In genomic region chr9:79965600-79966392, GRCm38 (mm10) we compare ENCODE assay signal across 11 mouse cellular contexts. TPM values are rescaled to one million over a fixed set of nuclear protein-coding genes. Genes with fewer than 3 reads are reported as not detected.
A peak's percentile ranks its signal among the peaks of the same experiment; 100 is the strongest.
DNase-seq lines count a peak whose midpoint lies in the region; ATAC-seq lines count a peak whose summit lies in the region.
"Had no signal": no experiment of that assay in that cellular context is flagged by ENCODE, and none has a peak within 500 bp of the region (broad histone marks: within the 10 kb centered on the region; RNA-seq: fewer than 3 reads in every experiment).

No protein-coding gene starts in this region.

- peak; percentile 10 to 29 for DNase-seq in kidney, adult 8-10 months
- DNase-seq in heart, postnatal 36 days, result peak; percentile 56 to 70
- DNase-seq in lung, postnatal 36 days, result peak; percentile 54
- no peak for DNase-seq in thymus, postnatal 0 days (ENCODE audit: low spot score)
- no peak for DNase-seq in adipocyte (ENCODE audit: low spot score)
- DNase-seq in layer of hippocampus, postnatal 10 days (ENCODE audit: low spot score in 2 of 2), result no peak
- DNase-seq: thymus, adult 2 months had no signal

- no peaks in the 10 kb centered on the region for H3K36me3 ChIP-seq in kidney, embryonic 16.5 days (ENCODE audit: insufficient read depth, low read length)
- H3K36me3 ChIP-seq in embryonic facial prominence, embryonic 15.5 days, result no peaks in the 10 kb centered on the region

- H3K27me3 ChIP-seq in kidney, embryonic 16.5 days (ENCODE audit: insufficient read depth, low read length), result no peaks in the 10 kb centered on the region
- no peaks in the 10 kb centered on the region for H3K27me3 ChIP-seq in embryonic facial prominence, embryonic 15.5 days
- H3K27me3 ChIP-seq: CH12.LX had no signal

- WGBS in kidney, embryonic 16.5 days, result 71% methylated on average over 14 of the region's 14 CpGs
- 53% methylated on average over 14 of the region's 14 CpGs for WGBS in embryonic facial prominence, embryonic 15.5 days

- ATAC-seq in kidney, embryonic 16.5 days (ENCODE audit: low FRiP score, low TSS enrichment), result no peak
- ATAC-seq in embryonic facial prominence, embryonic 15.5 days (ENCODE audit: insufficient number of reproducible peaks, low FRiP score, low TSS enrichment, low read depth), result no peak

- no peaks in the 10 kb centered on the region for H3K9me3 ChIP-seq in kidney, embryonic 16.5 days (ENCODE audit: low read length)
- no peaks in the 10 kb centered on the region for H3K9me3 ChIP-seq in embryonic facial prominence, embryonic 15.5 days (replicated peaks)
- H3K9me3 ChIP-seq: megakaryocyte, embryonic 14.5 days had no signal

- no peak overlapping the region for H3K9ac ChIP-seq in kidney, embryonic 16.5 days (replicated peaks; ENCODE audit: low read length)
- no peak overlapping the region for H3K9ac ChIP-seq in embryonic facial prominence, embryonic 15.5 days

- intact Hi-C loops in heart, postnatal 36 days (cut with DNase I), result no loop called here

- H3K4me1 ChIP-seq in kidney, embryonic 16.5 days (ENCODE audit: insufficient read depth, low read length), result peaks cover 2% of the 10 kb centered on the region; the same call in 1 of the 2 replicates
- peaks cover 10% of the 10 kb centered on the region; the same call in 1 of the 2 replicates for H3K4me1 ChIP-seq in embryonic facial prominence, embryonic 15.5 days

- H3K4me3 ChIP-seq in kidney, embryonic 16.5 days (ENCODE audit: low read length), result no peak overlapping the region
- H3K4me3 ChIP-seq in embryonic facial prominence, embryonic 15.5 days (replicated peaks), result no peak overlapping the region
- H3K4me3 ChIP-seq: megakaryocyte, embryonic 14.5 days had no signal

- no peak overlapping the region for H3K4me2 ChIP-seq in kidney, embryonic 16.5 days (replicated peaks; ENCODE audit: low read depth, low read length)
- H3K4me2 ChIP-seq in embryonic facial prominence, embryonic 15.5 days (replicated peaks), result 0 out of 2 replicates have a peak overlapping the region, but pooled peaks have one; percentile 11

- H3K27ac ChIP-seq in kidney, embryonic 16.5 days (ENCODE audit: low read length), result no peak overlapping the region
- H3K27ac ChIP-seq in embryonic facial prominence, embryonic 15.5 days (replicated peaks), result no peak overlapping the region

RNA-seq across cellular contexts. Expression of gene Filip1, which starts 46.9 kb away (rescaled TPM):
- polyA plus RNA-seq in kidney, embryonic 16.5 days (2015; fragmentation: Nextera tagmentation; extraction: Ambion mirVana), result 5.2 and 5.7 TPM in 2 replicates
- polyA plus RNA-seq in embryonic facial prominence, embryonic 15.5 days (2015; fragmentation: Nextera tagmentation; extraction: Ambion mirVana), result 7.6 and 10.6 TPM in 2 replicates
- 100 to 1,000 TPM; 121 to 141 TPM for total RNA-seq in heart, postnatal 36 days (2021)
- polyA plus RNA-seq in thymus, postnatal 0 days (2015; fragmentation: Nextera tagmentation; extraction: Ambion mirVana), result 1.1 and 1.6 TPM in 2 replicates
- total RNA-seq in layer of hippocampus, postnatal 10 days (2021), result 10 to 100 TPM; 17.6 to 18.8 TPM

Comparison
In these comparisons a context has a peak if more than half of its experiments do, and no peak if none do; other contexts are left out.
1. DNase-seq: peak in kidney, adult 8-10 months (2 of 2), heart, postnatal 36 days (2 of 2) and lung, postnatal 36 days (single experiment); none in thymus, postnatal 0 days (single experiment), adipocyte (single experiment) and layer of hippocampus, postnatal 10 days (0 of 2).